In the genomic region with DNA sequence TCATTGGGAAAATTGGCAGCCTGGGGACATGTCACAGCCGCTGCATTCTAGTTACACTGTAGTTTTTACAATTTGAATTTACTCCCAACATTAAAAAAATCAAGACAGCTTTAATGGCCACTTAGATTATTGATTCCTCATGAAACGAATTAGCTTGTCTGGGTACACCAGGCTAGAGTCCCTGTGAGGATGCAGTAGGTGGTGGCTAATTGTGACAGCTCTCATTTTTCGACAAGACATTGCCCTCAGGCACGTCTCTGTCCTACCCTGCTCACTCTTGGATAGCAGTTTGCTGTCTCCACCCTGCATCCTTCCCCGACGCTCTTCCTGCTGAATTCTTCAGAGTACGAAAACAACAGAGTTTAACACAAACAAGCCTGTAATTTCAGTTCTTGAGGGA, we compare ENCODE assay signal across 16 mouse cellular contexts. TPM values are rescaled to one million over a fixed set of nuclear protein-coding genes. Genes with fewer than 3 reads are reported as not detected.
DNase-seq lines count a peak whose midpoint lies in the region; ATAC-seq and TF ChIP-seq lines count a peak whose summit lies in the region.
"Had no signal": no experiment of that assay in that cellular context is flagged by ENCODE, and none has a peak within 500 bp of the region (broad histone marks: within the 10 kb centered on the region; RNA-seq: fewer than 3 reads in every experiment).

No protein-coding gene starts in this region.

- H3K9ac ChIP-seq in forebrain, embryonic 15.5 days (replicated peaks) = no peak overlapping the region
- no peak overlapping the region for H3K9ac ChIP-seq in forebrain, embryonic 13.5 days
- H3K9ac ChIP-seq in ES-Bruce4 (ENCODE audit: low read depth, poor library complexity, severe bottlenecking) = peak overlapping the region; percentile 40
- no peak overlapping the region for H3K9ac ChIP-seq in midbrain, embryonic 15.5 days

- no peak for TF ChIP-seq EP300 in ES-Bruce4 (IDR thresholded peaks at IDR 0.05; ENCODE audit: insufficient read depth, low read depth, low read length)

- DNase-seq in kidney, postnatal 14 days = peak; percentile 8
- DNase-seq in kidney, adult 8-10 months = no peak
- DNase-seq in cerebellum, postnatal 10 days = no peak
- no peak for DNase-seq in urinary bladder, postnatal 25 days (ENCODE audit: low spot score)
- DNase-seq: adrenal gland, postnatal 36 days; cerebellum, adult 9-10 months; kidney, adult 18-20 months; kidney, postnatal 4 days; lung, adult 18-20 months; lung, postnatal 36 days; thymus, adult 18-20 months had no signal

- no peak overlapping the region for H3K27ac ChIP-seq in forebrain, embryonic 15.5 days (replicated peaks)
- H3K27ac ChIP-seq in forebrain, embryonic 13.5 days = no peak overlapping the region
- H3K27ac ChIP-seq in ES-Bruce4 (ENCODE audit: insufficient read depth, low read length) = peak overlapping the region; percentile 95
- H3K27ac ChIP-seq in midbrain, embryonic 15.5 days = peak overlapping the region; percentile 51; the same call in 1 of the 2 replicates

- H3K4me3 ChIP-seq in forebrain, embryonic 15.5 days = no peak overlapping the region
- no peak overlapping the region for H3K4me3 ChIP-seq in forebrain, embryonic 13.5 days
- H3K4me3 ChIP-seq in ES-Bruce4 (ENCODE audit: low read depth, low read length) = no peak overlapping the region
- no peak overlapping the region for H3K4me3 ChIP-seq in midbrain, embryonic 15.5 days

- peaks cover 12% of the 10 kb centered on the region for H3K4me1 ChIP-seq in forebrain, embryonic 15.5 days
- peaks cover 15% of the 10 kb centered on the region for H3K4me1 ChIP-seq in forebrain, embryonic 13.5 days
- H3K4me1 ChIP-seq in ES-Bruce4 (ENCODE audit: control insufficient read depth, insufficient read depth, low read length) = peaks cover 6% of the 10 kb centered on the region
- peaks cover 18% of the 10 kb centered on the region for H3K4me1 ChIP-seq in midbrain, embryonic 15.5 days

- no peak for TF ChIP-seq CTCF in ES-Bruce4 (IDR thresholded peaks at IDR 0.05; ENCODE audit: low read depth, low read length)

- H3K36me3 ChIP-seq in forebrain, embryonic 15.5 days = no peaks in the 10 kb centered on the region
- H3K36me3 ChIP-seq in forebrain, embryonic 13.5 days (ENCODE audit: poor library complexity, severe bottlenecking) = no peaks in the 10 kb centered on the region
- H3K36me3 ChIP-seq in ES-Bruce4 (ENCODE audit: control insufficient read depth, insufficient read depth, low read length, poor library complexity, severe bottlenecking) = peaks cover 4% of the 10 kb centered on the region; the same call in 1 of the 2 replicates
- no peaks in the 10 kb centered on the region for H3K36me3 ChIP-seq in midbrain, embryonic 15.5 days (replicated peaks)

- ATAC-seq in forebrain, embryonic 15.5 days (replicated peaks) = 0 out of 2 replicates have a peak, but pooled peaks have one; percentile 26
- no peak for ATAC-seq in forebrain, embryonic 13.5 days
- ATAC-seq in midbrain, embryonic 15.5 days (replicated peaks) = 0 out of 2 replicates have a peak, but pooled peaks have one; percentile 66

- H3K9me3 ChIP-seq in forebrain, embryonic 15.5 days = no peaks in the 10 kb centered on the region
- no peaks in the 10 kb centered on the region; the same call in 1 of the 2 replicates for H3K9me3 ChIP-seq in forebrain, embryonic 13.5 days (replicated peaks)
- H3K9me3 ChIP-seq in ES-Bruce4 (replicated peaks; ENCODE audit: control insufficient read depth, insufficient read depth, low read length, poor library complexity, severe bottlenecking) = no peaks in the 10 kb centered on the region
- H3K9me3 ChIP-seq in midbrain, embryonic 15.5 days = no peaks in the 10 kb centered on the region

- H3K27me3 ChIP-seq in forebrain, embryonic 15.5 days = no peaks in the 10 kb centered on the region
- H3K27me3 ChIP-seq in forebrain, embryonic 13.5 days = peaks cover 5% of the 10 kb centered on the region; the same call in 1 of the 2 replicates
- H3K27me3 ChIP-seq in ES-Bruce4 (ENCODE audit: control insufficient read depth, insufficient read depth, low read length, poor library complexity, severe bottlenecking) = no peaks in the 10 kb centered on the region
- H3K27me3 ChIP-seq in midbrain, embryonic 15.5 days (replicated peaks) = no peaks in the 10 kb centered on the region

- WGBS in forebrain, embryonic 15.5 days = 53% methylated on average over 7 of the region's 7 CpGs
- WGBS in forebrain, embryonic 13.5 days = 52% methylated on average over 7 of the region's 7 CpGs
- 41% methylated on average over 7 of the region's 7 CpGs for WGBS in midbrain, embryonic 15.5 days

- H3K4me2 ChIP-seq in forebrain, embryonic 15.5 days (replicated peaks) = no peak overlapping the region
- no peak overlapping the region for H3K4me2 ChIP-seq in forebrain, embryonic 13.5 days
- H3K4me2 ChIP-seq in midbrain, embryonic 15.5 days = no peak overlapping the region

- TF ChIP-seq POLR2A in ES-Bruce4 (IDR thresholded peaks at IDR 0.05; ENCODE audit: insufficient read depth, low read length) = no peak

RNA-seq across cellular contexts. Expression of a gene that starts 0.3 kb away (rescaled TPM):
- 0.33 and 0.34 TPM in 2 replicates for polyA plus RNA-seq in forebrain, embryonic 15.5 days (2015; fragmentation: Nextera tagmentation; extraction: Ambion mirVana)
- polyA plus RNA-seq in forebrain, embryonic 13.5 days (2015; fragmentation: Nextera tagmentation; extraction: Ambion mirVana) = 0.14 and 0.48 TPM in 2 replicates
- polyA plus RNA-seq in ES-Bruce4 (2011; ENCODE audit: insufficient read depth, insufficient read length, low read depth, missing spikeins) = 0.35 and 0.61 TPM in 2 replicates
- 0.66 and 1.2 TPM in 2 replicates for polyA plus RNA-seq in midbrain, embryonic 15.5 days (2015; fragmentation: Nextera tagmentation; extraction: Ambion mirVana)
- polyA plus RNA-seq: liver, adult 2 months had no signal

RNA-seq across cellular contexts. Expression of a gene that starts 38.0 kb away (rescaled TPM):
- 116 and 118 TPM in 2 replicates for polyA plus RNA-seq in forebrain, embryonic 15.5 days (2015; fragmentation: Nextera tagmentation; extraction: Ambion mirVana)
- polyA plus RNA-seq in forebrain, embryonic 13.5 days (2015; fragmentation: Nextera tagmentation; extraction: Ambion mirVana) = 119 and 129 TPM in 2 replicates
- 106 and 110 TPM in 2 replicates for polyA plus RNA-seq in ES-Bruce4 (2011; ENCODE audit: insufficient read depth, insufficient read length, low read depth, missing spikeins)
- 132 and 136 TPM in 2 replicates for polyA plus RNA-seq in midbrain, embryonic 15.5 days (2015; fragmentation: Nextera tagmentation; extraction: Ambion mirVana)

RNA-seq across cellular contexts. Expression of a gene that starts 38.0 kb away (rescaled TPM):
- 438 and 464 TPM in 2 replicates for polyA plus RNA-seq in forebrain, embryonic 15.5 days (2015; fragmentation: Nextera tagmentation; extraction: Ambion mirVana)
- polyA plus RNA-seq in forebrain, embryonic 13.5 days (2015; fragmentation: Nextera tagmentation; extraction: Ambion mirVana) = 499 and 537 TPM in 2 replicates
- polyA plus RNA-seq in ES-Bruce4 (2011; ENCODE audit: insufficient read depth, insufficient read length, low read depth, missing spikeins) = 2,024 and 2,095 TPM in 2 replicates
- 446 and 479 TPM in 2 replicates for polyA plus RNA-seq in midbrain, embryonic 15.5 days (2015; fragmentation: Nextera tagmentation; extraction: Ambion mirVana)

RNA-seq across cellular contexts. Expression of a gene that starts 58.4 kb away (rescaled TPM):
- 30.4 and 34.8 TPM in 2 replicates for polyA plus RNA-seq in forebrain, embryonic 15.5 days (2015; fragmentation: Nextera tagmentation; extraction: Ambion mirVana)
- polyA plus RNA-seq in forebrain, embryonic 13.5 days (2015; fragmentation: Nextera tagmentation; extraction: Ambion mirVana) = 41.7 and 43.7 TPM in 2 replicates
- polyA plus RNA-seq in ES-Bruce4 (2011; ENCODE audit: insufficient read depth, insufficient read length, low read depth, missing spikeins) = 35.7 and 38.2 TPM in 2 replicates
- polyA plus RNA-seq in midbrain, embryonic 15.5 days (2015; fragmentation: Nextera tagmentation; extraction: Ambion mirVana) = 40.9 and 52.5 TPM in 2 replicates
- polyA plus RNA-seq: liver, adult 2 months had no signal

Comparison
In these comparisons a context has a peak if more than half of its experiments do, and no peak if none do; other contexts are left out.
1. H3K27ac ChIP-seq: peak in ES-Bruce4 (single experiment) and midbrain, embryonic 15.5 days (single experiment); none in forebrain, embryonic 15.5 days (single experiment) and forebrain, embryonic 13.5 days (single experiment).